Mouse (Mus musculus): Measurements from ENCODE around the gene Stra6l. TPM values are rescaled to one million over a fixed set of nuclear protein-coding genes. Genes with fewer than 3 reads are reported as not detected.

Stra6l gene
- total RNA-seq (2023) = 0.12 TPM

DNA sequence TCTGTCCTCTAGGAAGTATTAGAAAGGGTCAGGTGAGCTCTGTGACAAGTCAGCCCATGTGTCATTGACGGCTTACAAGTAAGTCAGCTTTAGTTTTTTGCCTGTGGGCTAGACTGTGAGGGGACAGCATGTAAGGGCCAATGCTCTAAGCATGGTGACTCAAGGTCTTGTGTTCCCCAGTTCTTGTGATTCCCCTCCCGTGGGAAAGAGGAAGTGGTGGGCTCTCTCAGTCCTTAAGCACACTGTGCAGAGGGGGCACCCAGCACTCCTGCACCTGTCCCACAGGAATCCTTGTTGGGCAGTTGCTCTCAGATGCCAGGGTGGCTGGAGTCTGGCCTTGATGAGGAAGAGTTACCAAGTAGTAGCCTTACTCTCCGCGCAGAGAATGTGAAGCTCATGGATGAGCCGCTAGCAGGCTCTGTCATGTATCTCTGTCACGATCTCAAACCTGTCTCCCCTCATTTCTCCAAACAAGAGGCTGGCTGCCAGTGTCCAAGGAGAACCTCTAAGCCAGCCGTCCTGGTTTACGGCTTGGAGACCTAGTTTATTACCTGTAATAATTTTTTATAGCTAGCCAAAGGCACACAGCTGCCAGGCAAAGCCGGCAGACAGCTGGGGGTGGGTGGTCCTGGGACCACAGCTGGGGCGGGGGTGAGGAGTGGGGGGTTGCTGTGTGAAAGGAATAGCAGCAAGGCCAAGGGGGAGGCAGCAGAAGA, at the start of gene Stra6l:
Gene Stra6l, plus strand, starts transcription at position 556 of the 716 bp plus-strand sequence.

DNA sequence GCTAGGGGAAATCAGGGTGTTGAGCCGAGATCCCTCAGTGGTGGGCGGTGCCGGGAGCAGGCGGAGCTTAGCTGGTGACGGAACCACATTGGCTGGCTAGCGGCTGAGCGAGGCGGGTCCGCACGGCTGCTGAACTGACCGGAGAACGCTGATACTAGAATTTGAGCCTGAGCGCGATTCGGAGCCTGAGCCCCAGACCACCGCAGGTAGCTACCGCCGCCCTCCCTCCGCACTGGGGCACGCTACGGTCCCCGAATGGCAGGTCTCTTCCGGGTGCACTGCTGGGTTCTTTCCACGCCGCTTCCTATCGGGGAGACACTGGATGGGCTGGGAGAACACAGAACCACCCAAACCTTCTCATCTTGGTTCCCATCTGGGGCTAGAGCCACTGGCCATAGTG, 49.5 kb upstream of the Stra6l start, which contains the start of gene Aldh1b1:
Gene Aldh1b1, plus strand, starts transcription at position 59 of the 400 bp plus-strand sequence.

DNA sequence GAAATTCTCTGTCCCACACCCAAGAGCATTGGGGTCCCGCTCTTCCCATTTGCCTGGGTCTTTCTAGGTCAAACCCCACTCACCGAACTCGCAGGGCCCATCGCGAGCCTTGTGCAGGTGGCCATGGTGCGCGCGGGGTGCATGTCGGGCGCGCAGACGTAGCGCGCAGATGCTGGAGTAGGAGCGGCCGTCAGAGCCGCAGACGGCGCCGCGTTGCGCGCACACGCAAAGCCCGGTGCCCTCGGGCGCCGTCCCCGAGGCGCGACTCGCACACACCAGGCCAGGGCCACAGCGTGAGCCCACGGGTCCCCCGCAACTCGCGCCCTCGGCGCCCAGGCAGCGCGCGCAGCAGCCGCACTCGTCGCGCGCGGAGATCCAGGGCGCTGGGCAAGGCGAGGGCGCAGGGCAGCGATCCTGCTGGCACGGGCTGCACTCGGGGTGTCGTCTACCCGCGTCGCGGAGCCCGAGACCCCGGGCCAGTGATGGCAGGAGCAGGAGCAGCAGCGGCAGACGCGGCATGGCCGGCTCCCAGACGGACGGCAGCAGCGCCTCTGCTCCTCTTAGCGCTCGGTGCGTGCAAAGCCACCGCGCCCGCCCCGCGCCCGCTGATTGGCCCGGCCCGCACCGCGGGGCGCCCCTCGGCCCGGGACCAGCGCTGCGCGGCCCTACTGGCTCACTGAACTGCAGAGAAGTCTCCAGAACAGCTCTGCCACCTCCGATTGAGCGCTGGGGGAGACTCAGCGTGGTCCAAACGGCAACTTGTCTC, 22.0 kb upstream of the Stra6l start, which contains the start of gene Igfbpl1:
Gene Igfbpl1, minus strand, starts transcription at position 649 of the 766 bp plus-strand sequence.

DNA sequence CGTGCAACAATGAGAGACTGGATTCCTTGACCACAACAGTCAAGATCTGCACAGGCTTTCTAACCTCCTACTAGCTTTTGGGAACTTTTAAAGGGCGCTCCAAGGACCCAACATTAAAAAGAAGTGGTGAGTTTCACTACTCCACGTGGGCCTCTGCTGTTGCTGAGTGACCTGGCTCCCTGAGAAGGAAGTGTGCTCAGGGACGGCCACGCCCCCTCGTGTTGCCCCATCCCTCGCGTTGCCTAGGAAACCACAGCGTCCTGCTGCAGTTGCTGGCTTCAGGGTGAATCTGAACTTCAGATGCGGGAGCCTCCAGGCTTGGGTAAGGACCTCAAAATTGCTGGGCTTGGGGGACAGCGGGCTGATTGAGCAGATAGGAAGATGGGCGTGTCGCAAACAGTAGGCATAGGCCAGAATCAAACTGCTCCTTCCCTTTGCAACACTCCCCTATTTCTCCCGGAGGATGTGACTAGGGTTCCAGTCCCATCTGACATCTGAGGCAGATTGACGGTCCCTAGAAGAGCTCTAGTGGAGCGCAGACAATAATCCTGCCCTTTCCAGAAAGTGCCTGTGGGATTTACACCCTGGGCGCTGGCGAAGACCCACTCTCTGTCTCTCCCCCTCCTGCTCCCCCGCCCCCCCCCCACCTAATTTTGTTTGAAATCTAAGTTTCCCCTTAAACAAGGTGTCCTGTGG, 41.8 kb downstream of the Stra6l start, which contains the start of gene Ccdc180:
Gene Ccdc180, plus strand, starts transcription at position 238 of the 696 bp plus-strand sequence.

Other genes with a start within 250 kb of the Stra6l start
- gene Aldh1b1, start 49.6 kb upstream of the Stra6l start, total RNA-seq (2023) = 3.8 TPM
- gene Igfbpl1, start 21.7 kb upstream of the Stra6l start, total RNA-seq (2023) = not detected
- not detected for gene Ccdc180, start 41.6 kb downstream of the Stra6l start, total RNA-seq (2023)
- 3.7 TPM for gene Tdrd7, start 116.7 kb downstream of the Stra6l start, total RNA-seq (2023)
- 0.74 TPM for gene Tmod1, start 190.3 kb downstream of the Stra6l start, total RNA-seq (2023)